Mouse (Mus musculus) megakaryocyte, embryonic 14.5 days (primary cell): ENCODE results near the gene Acap3.

ENCODE experiments used
- FLI1 ChIP-seq: IDR thresholded peaks from 2 replicates; pipeline ENCODE4 v1.6.1; 2012; ENCODE audit warnings: low read length, inconsistent platforms, mixed read lengths
- GATA1 ChIP-seq: IDR thresholded peaks from 3 replicates; pipeline ENCODE4 v1.6.1; 2012; ENCODE audit warnings: mixed read lengths, low read length, inconsistent platforms, borderline replicate concordance

GRCm38 (mm10) chr4:155943534-155944249 lies 52.1 kb downstream of the Acap3 start, which contains the start of gene Ube2j2:
- TF ChIP-seq GATA1 (no peak), FLI1 (peak; percentile 98; the same call in 1 of the 2 replicates)
